Mouse (Mus musculus) bone marrow macrophage, adult 2 months (primary cell): ENCODE results near the gene Sned1.

Experiments
- CTCF ChIP-seq: IDR thresholded peaks from 2 replicates; pipeline ENCODE4 v1.5.1; 2012; ENCODE audit warnings: low read depth, mild to moderate bottlenecking, low read length, moderate library complexity
- POLR2A ChIP-seq: IDR thresholded peaks from 2 replicates; pipeline ENCODE4 v1.6.1; 2012; ENCODE audit warnings: mild to moderate bottlenecking, low read depth, low read length, borderline replicate concordance

DNA sequence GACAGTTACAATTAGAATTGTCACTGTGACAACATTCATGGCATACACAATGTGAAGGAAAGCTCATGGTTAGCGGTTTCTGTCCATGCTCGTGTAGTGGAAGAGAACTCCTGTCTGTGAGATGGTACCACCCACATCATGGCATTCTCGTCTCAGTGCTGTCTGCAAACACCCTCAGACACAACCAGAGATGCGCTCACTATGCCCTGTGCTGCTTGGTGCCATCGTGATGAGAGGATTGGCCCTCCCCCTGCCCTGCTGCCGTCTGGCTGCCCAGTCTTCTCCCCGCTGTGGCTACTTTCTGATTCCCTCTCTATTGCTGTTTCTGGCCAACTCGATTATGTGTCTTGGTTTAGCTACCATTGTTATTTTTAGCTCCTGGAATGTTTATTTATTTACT is 56.4 kb downstream of the Sned1 start:
- TF ChIP-seq CTCF (no peak), POLR2A (no peak)
